Mouse (Mus musculus) liver, embryonic 11.5 days (tissue): Measurements from ENCODE around the gene Mpzl1. TPM values are rescaled to one million over a fixed set of nuclear protein-coding genes. Genes with fewer than 3 reads are reported as not detected.
A peak's percentile ranks its signal among the peaks of the same experiment; 100 is the strongest.

Experiments used
- ATAC-seq: fragments of 200-750 bp; cut with Nextera tagmentation; replicated peaks from 2 replicates; pipeline ENCODE4 v1.8.0; 2017; ENCODE audit warnings: moderate number of reproducible peaks, mild to moderate bottlenecking, moderate TSS enrichment, moderate library complexity; ENCODE audit not compliant: low FRiP score
- DNase-seq: peaks from one replicate; pipeline ENCODE4 v3.0.0-alpha.2; 2017; ENCODE audit warnings: low spot score
- H3K27ac ChIP-seq: fragments of 300-500 bp; sonication (generic); 2 replicates; pipeline ENCODE4 v1.5.1; 2014; ENCODE audit warnings: mild to moderate bottlenecking, low read depth, low read length, control low read depth
- H3K27me3 ChIP-seq: fragments of 300-500 bp; sonication (generic); replicated peaks from 2 replicates; pipeline ENCODE4 v1.6.1; 2014; ENCODE audit warnings: low read length, mixed read lengths; ENCODE audit not compliant: control insufficient read depth, insufficient read depth
- H3K36me3 ChIP-seq: fragments of 300-500 bp; sonication (generic); 2 replicates; pipeline ENCODE4 v1.6.1; 2014; ENCODE audit warnings: mild to moderate bottlenecking, low read length, moderate library complexity, mixed read lengths; ENCODE audit not compliant: control insufficient read depth, insufficient read depth
- H3K4me1 ChIP-seq: fragments of 300-500 bp; sonication (generic); replicated peaks from 2 replicates; pipeline ENCODE4 v1.6.1; 2014; ENCODE audit warnings: low read length, mixed read lengths; ENCODE audit not compliant: control insufficient read depth, insufficient read depth
- H3K4me2 ChIP-seq: fragments of 300-500 bp; sonication (generic); 2 replicates; pipeline ENCODE4 v1.6.1; 2014; ENCODE audit warnings: mild to moderate bottlenecking, control low read depth, moderate library complexity
- H3K4me3 ChIP-seq: fragments of 300-500 bp; sonication (generic); 2 replicates; pipeline ENCODE4 v1.5.1; 2014; ENCODE audit warnings: low read depth, low read length, control low read depth
- H3K9ac ChIP-seq: fragments of 300-500 bp; sonication (generic); 2 replicates; pipeline ENCODE4 v1.6.1; 2014; ENCODE audit warnings: low read depth, low read length, control low read depth
- H3K9me3 ChIP-seq: fragments of 300-500 bp; sonication (generic); 2 replicates; pipeline ENCODE4 v1.6.1; 2016; ENCODE audit warnings: low read length, inconsistent platforms, mixed read lengths; ENCODE audit not compliant: control insufficient read depth
- WGBS: fragments of 180-500 bp; shearing (Covaris S2); extraction: QIAGEN DNeasy Blood & Tissue Kit; methylation state at CpG from one replicate; pipeline ENCODE4 v1.1.7; 2014; 5-methylcytosine and 5-hydroxymethylcytosine counted together
- polyA plus RNA-seq: library from polyadenylated mRNA; unstranded; fragments of >200 nt; fragmentation: Nextera tagmentation; extraction: Ambion mirVana; gene quantifications from 2 replicates; pipeline ENCODE4 v1.2.1, GENCODE M21; 2014

Gene Mpzl1
- polyA plus RNA-seq, 1 experiment from 2014 or later = 85.7 TPM

DNA sequence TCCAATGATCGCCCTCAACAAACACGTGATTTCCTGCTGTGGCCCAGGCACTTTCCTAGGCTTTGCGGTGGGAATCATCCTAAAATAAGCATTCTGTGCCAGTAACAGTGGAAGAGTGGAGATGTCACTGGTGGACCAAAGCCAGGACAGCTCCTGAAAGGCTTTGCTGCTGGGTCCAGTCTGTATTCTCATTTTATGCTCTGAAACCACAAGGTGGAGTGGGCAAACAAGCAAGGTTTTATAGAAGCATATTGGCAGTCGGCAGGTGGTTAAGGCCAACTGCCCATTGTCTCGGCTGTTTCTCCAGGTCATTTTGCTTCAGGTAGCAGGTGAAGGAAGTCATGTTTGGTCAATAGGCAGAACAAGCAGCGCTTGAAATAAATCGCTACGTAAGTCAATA is 3.2 kb downstream of the Mpzl1 start:
- 70% methylated on average over 8 of the region's 8 CpGs for WGBS
- ATAC-seq = no peak

DNA sequence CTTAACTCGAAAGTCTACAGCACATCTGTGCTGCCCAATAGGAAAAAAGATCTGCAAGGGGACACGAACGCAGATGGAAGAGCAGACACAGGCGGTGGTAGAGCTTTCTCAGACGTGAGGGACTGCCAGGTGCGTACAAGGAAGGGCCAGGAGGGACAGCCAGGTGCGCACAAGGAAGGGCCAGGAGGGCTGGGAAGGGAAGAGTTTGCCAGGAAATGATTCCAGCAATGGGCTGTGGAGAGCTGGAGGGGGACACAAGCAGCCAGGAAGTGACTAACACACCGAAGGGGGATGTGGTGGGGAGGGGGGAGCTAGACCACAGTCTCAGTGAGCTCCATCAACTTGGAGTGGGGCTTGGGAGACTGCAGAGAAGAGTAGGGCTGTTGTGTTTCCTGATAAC is 4.4 kb downstream of the Mpzl1 start:
- H3K9me3 ChIP-seq = no peaks in the 10 kb centered on the region
- no peak overlapping the region for H3K9ac ChIP-seq
- no peak overlapping the region for H3K4me3 ChIP-seq
- peak overlapping the region; percentile 21; the same call in 1 of the 2 replicates for H3K4me2 ChIP-seq
- no peaks in the 10 kb centered on the region for H3K27me3 ChIP-seq
- H3K36me3 ChIP-seq = no peaks in the 10 kb centered on the region
- DNase-seq = no peak
- H3K4me1 ChIP-seq = peaks cover 42% of the 10 kb centered on the region
- WGBS = 20% methylated on average over 8 of the region's 8 CpGs
- ATAC-seq = no peak
- H3K27ac ChIP-seq = peak overlapping the region; percentile 29; the same call in 1 of the 2 replicates

More for the DNA sequence above, 3.2 kb downstream of the Mpzl1 start:
- Histone ChIP-seq H3K4me1 (peaks cover 46% of the 10 kb centered on the region), H3K4me3 (no peak overlapping the region), H3K27ac (no peak overlapping the region), H3K36me3 (no peaks in the 10 kb centered on the region), H3K9ac (no peak overlapping the region), H3K9me3 (no peaks in the 10 kb centered on the region), H3K4me2 (no peak overlapping the region), H3K27me3 (no peaks in the 10 kb centered on the region)
- DNase-seq = no peak

DNA sequence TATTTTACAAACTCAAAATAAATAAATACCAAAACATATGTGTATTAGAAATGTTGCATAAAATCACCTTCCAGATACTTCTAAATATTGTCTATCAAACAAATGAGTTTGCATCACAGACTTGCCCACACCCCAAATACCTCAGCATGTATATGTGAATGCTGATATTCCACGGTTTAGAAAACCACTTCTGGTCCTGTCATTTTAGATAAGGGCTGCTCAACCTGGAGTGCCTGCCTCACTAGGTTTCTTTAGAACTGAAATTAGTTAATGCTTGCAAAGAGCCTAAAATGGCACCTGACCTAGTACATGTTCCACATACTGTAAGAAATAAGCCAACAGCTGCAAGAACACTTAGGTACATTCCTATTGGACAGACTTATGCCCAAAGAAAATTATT is 5.7 kb downstream of the Mpzl1 start:
- Histone ChIP-seq H3K9me3 (no peaks in the 10 kb centered on the region), H3K27ac (no peak overlapping the region), H3K4me2 (no peak overlapping the region), H3K9ac (no peak overlapping the region), H3K4me3 (no peak overlapping the region), H3K4me1 (peaks cover 42% of the 10 kb centered on the region), H3K27me3 (no peaks in the 10 kb centered on the region), H3K36me3 (no peaks in the 10 kb centered on the region)
- WGBS = 32% methylated on average over 1 of the region's 1 CpGs
- peak; percentile 79 for ATAC-seq
- DNase-seq = no peak

DNA sequence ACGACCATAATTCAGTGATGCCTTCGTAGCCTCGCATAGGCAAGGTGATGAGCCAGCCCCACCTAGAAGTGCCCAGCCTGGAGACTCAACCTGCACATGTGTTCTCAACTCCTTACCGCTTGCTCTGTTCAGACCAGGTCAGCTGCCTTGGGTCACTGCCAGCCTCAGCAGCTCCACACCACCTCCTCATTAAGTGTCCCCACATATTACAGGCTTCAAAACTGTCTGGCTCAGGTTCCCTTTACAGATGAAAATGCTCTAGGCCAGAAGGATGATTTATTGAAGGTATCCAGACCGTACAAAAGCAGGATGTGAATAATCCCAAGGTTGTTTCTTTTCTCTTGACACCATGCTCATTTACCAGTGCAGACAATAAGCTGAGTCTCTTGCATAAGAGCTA is 8.4 kb downstream of the Mpzl1 start:
- ATAC-seq = no peak
- peaks cover 3% of the 10 kb centered on the region; the same call in 1 of the 2 replicates for H3K36me3 ChIP-seq
- H3K4me2 ChIP-seq = no peak overlapping the region
- DNase-seq = no peak
- no peak overlapping the region for H3K4me3 ChIP-seq
- 84% methylated on average over 5 of the region's 5 CpGs for WGBS
- H3K4me1 ChIP-seq = peaks cover 33% of the 10 kb centered on the region
- H3K27me3 ChIP-seq = no peaks in the 10 kb centered on the region
- H3K27ac ChIP-seq = no peak overlapping the region
- no peaks in the 10 kb centered on the region for H3K9me3 ChIP-seq
- H3K9ac ChIP-seq = no peak overlapping the region

DNA sequence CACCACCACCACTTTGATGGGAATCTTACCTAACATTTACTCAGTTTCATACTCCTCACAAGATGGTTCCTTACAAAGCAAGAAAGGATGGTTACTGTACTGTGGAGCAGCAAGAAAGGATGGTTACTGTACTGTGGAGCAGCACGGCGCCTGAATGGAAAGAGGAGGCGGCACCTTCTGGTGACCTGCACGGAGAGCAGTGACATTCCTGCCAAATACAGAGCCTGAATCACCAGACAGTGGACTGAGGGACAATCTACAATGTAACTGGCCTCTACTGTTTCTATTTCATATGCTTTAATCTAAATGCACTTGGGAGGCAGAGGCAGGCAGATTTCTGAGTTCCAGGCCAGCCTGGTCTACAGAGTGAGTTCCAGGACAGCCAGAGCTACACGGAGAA is 9.3 kb downstream of the Mpzl1 start:
- peaks cover 3% of the 10 kb centered on the region; the same call in 1 of the 2 replicates for H3K36me3 ChIP-seq
- no peak overlapping the region for H3K9ac ChIP-seq
- H3K4me2 ChIP-seq = no peak overlapping the region
- DNase-seq = no peak
- H3K9me3 ChIP-seq = no peaks in the 10 kb centered on the region
- ATAC-seq = no peak
- WGBS = 85% methylated on average over 5 of the region's 5 CpGs
- no peaks in the 10 kb centered on the region for H3K27me3 ChIP-seq
- peaks cover 28% of the 10 kb centered on the region for H3K4me1 ChIP-seq
- no peak overlapping the region for H3K27ac ChIP-seq
- H3K4me3 ChIP-seq = no peak overlapping the region

DNA sequence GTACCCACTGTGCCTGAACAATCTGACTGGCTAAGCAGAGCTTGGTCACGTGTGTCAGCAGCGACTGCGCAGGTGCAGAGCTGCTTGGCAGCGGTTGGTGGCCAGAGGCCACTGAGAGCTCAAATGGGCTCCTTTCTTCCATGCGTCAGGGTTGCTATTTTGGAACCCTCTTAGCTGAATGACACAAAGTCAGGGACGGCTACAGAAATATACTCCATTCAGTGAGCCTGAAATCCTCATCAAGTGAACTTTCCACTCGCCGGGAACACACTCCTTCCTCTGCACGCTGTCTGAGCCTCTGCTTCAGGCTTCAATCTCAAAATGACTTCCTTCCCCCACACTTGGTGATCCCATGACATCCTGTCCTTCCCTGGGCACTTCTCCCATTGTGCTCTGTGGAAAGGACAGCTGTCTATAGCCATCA is 16.1 kb downstream of the Mpzl1 start:
- ATAC-seq (0 out of 2 replicates have a peak, but pooled peaks have one; percentile 30), DNase-seq (no peak)
- Histone ChIP-seq H3K36me3 (peaks cover 6% of the 10 kb centered on the region; the same call in 1 of the 2 replicates), H3K9me3 (no peaks in the 10 kb centered on the region), H3K4me2 (no peak overlapping the region), H3K27me3 (no peaks in the 10 kb centered on the region), H3K4me1 (peaks cover 18% of the 10 kb centered on the region), H3K9ac (no peak overlapping the region), H3K27ac (peak overlapping the region; percentile 72), H3K4me3 (no peak overlapping the region)
- WGBS = 63% methylated on average over 9 of the region's 9 CpGs

DNA sequence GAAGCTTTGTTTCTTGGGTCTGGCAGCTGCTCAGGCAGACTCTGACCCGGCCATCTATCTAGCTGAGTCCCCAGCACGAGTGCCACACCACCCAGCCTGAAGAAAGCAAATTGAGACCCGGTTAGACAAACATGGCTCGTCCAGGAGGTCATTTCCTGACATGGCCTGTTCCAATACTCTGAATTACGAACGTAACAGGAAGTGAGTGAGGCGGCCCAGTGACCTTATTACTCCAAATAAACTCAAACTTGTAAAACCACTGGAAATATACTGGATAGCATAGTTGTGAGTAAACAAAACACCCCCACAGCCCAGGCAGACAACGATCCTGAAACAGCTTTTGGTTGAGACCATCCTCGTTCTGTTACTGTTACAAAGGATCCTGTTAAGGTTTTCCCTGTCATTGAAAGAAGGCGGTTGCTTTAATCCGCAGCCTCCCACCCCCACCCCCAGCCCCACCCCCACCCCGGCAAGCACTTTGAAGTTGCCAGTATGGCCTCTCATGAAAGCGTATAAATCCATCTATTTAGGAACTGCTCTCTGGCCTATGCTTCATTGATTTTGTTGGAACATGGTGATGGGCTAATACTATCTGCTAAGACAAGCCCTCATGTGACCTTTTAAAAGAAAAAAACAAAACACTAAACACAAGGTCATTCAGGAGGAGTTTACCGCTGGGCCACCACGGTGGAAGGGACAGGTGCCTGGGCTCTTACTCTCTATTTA is 17.0 kb downstream of the Mpzl1 start:
- WGBS = 30% methylated on average over 15 of the region's 15 CpGs
- ATAC-seq (peak; percentile 66), DNase-seq (no peak)
- peak overlapping the region; percentile 45 for H3K4me2 ChIP-seq
- H3K36me3 ChIP-seq = peaks cover 3% of the 10 kb centered on the region; the same call in 1 of the 2 replicates
- H3K4me1 ChIP-seq = peaks cover 16% of the 10 kb centered on the region
- H3K27me3 ChIP-seq = no peaks in the 10 kb centered on the region
- H3K4me3 ChIP-seq = no peak overlapping the region
- no peaks in the 10 kb centered on the region for H3K9me3 ChIP-seq
- H3K9ac ChIP-seq = peak overlapping the region; percentile 12; the same call in 1 of the 2 replicates
- peak overlapping the region; percentile 72 for H3K27ac ChIP-seq

DNA sequence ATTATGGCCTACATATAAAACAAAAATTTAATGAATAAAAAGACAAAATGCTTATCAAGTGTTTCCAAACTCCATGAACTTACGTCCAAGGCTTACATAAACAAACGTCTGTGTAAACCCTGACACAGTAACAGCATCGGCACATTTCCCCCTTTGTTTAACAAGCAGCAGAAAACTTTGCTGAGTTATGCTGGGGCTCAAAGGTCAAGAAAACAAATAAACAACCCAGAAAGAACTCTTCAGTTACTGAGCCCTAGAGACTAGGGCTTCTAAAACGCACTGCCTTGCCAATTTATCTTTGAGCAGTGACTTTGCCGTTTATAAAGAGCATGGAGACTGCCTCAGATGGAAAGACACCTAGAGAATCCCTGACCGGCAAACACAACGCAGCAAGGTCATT is 17.7 kb downstream of the Mpzl1 start:
- Histone ChIP-seq H3K4me3 (no peak overlapping the region), H3K4me2 (peak overlapping the region; percentile 45), H3K36me3 (0 out of 2 replicates have a peak, but pooled peaks cover 3% of the 10 kb centered on the region), H3K4me1 (peaks cover 14% of the 10 kb centered on the region), H3K27ac (peak overlapping the region; percentile 72), H3K27me3 (no peaks in the 10 kb centered on the region), H3K9me3 (no peaks in the 10 kb centered on the region), H3K9ac (no peak overlapping the region)
- DNase-seq (no peak), ATAC-seq (no peak)
- 44% methylated on average over 7 of the region's 7 CpGs for WGBS

DNA sequence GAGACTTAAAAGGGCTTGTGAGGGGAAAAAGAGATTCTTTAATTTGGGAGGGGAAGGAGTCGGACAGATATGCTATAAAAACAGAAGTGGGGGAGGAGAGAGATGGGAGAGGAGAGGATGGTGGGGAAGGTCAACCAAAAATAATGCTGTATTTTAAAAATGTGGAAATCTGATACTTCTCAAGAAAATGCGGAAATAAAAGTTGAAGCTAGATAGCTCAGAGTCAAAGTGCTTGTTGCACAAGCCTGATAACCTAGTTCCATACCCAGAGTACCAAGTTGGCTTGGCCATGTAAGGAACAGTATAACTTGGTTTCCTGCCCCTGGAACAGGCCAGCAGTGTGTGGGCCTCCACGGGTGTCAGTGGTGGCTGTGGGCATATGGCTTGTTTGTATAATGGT is 19.5 kb downstream of the Mpzl1 start:
- Histone ChIP-seq H3K27ac (no peak overlapping the region), H3K27me3 (no peaks in the 10 kb centered on the region), H3K4me2 (no peak overlapping the region), H3K9me3 (no peaks in the 10 kb centered on the region), H3K9ac (no peak overlapping the region), H3K36me3 (0 out of 2 replicates have a peak, but pooled peaks cover 3% of the 10 kb centered on the region), H3K4me1 (peaks cover 13% of the 10 kb centered on the region), H3K4me3 (no peak overlapping the region)
- no peak for ATAC-seq
- 87% methylated on average over 3 of the region's 3 CpGs for WGBS
- no peak for DNase-seq
